Mouse (Mus musculus) embryonic facial prominence, embryonic 12.5 days (tissue): ENCODE data around the gene Ccl20. TPM values are rescaled to one million over a fixed set of nuclear protein-coding genes. Genes with fewer than 3 reads are reported as not detected.

ENCODE experiments used
- ATAC-seq: fragments of 200-750 bp; cut with Nextera tagmentation; 2 replicates; pipeline ENCODE4 v1.8.0; 2017; ENCODE audit not compliant: insufficient number of reproducible peaks, insufficient read depth, low FRiP score, low TSS enrichment
- H3K27ac ChIP-seq: fragments of 300-500 bp; sonication (generic); 2 replicates; pipeline ENCODE4 v1.5.1; 2016; ENCODE audit warnings: mild to moderate bottlenecking
- H3K27me3 ChIP-seq: fragments of 300-500 bp; sonication (generic); 2 replicates; pipeline ENCODE4 v1.6.1; 2016; ENCODE audit warnings: mild to moderate bottlenecking, moderate library complexity
- H3K36me3 ChIP-seq: fragments of 300-500 bp; sonication (generic); 2 replicates; pipeline ENCODE4 v1.6.1; 2016; ENCODE audit warnings: mild to moderate bottlenecking
- H3K4me1 ChIP-seq: fragments of 300-500 bp; sonication (generic); 2 replicates; pipeline ENCODE4 v1.6.1; 2016
- H3K4me2 ChIP-seq: fragments of 300-500 bp; sonication (generic); replicated peaks from 2 replicates; pipeline ENCODE4 v1.6.1; 2016; ENCODE audit warnings: mild to moderate bottlenecking, moderate library complexity
- H3K4me3 ChIP-seq: fragments of 300-500 bp; sonication (generic); 2 replicates; pipeline ENCODE4 v1.5.1; 2016; ENCODE audit warnings: mild to moderate bottlenecking
- H3K9ac ChIP-seq: fragments of 300-500 bp; sonication (generic); 2 replicates; pipeline ENCODE4 v1.6.1; 2016; ENCODE audit warnings: mild to moderate bottlenecking, moderate library complexity
- H3K9me3 ChIP-seq: fragments of 300-500 bp; sonication (generic); 2 replicates; pipeline ENCODE4 v1.6.1; 2016; ENCODE audit warnings: mild to moderate bottlenecking, moderate library complexity
- WGBS: fragments of 180-500 bp; shearing (Covaris S2); methylation state at CpG from one replicate; pipeline ENCODE4 v1.1.7; 2016; 5-methylcytosine and 5-hydroxymethylcytosine counted together
- polyA plus RNA-seq: library from polyadenylated mRNA; unstranded; fragments of >200 nt; fragmentation: Nextera tagmentation; extraction: Ambion mirVana; gene quantifications from 2 replicates; pipeline ENCODE4 v1.2.1, GENCODE M21; 2016

Gene Ccl20
- 0.22 TPM in 1 of 2 replicates, not detected in the other for polyA plus RNA-seq

DNA sequence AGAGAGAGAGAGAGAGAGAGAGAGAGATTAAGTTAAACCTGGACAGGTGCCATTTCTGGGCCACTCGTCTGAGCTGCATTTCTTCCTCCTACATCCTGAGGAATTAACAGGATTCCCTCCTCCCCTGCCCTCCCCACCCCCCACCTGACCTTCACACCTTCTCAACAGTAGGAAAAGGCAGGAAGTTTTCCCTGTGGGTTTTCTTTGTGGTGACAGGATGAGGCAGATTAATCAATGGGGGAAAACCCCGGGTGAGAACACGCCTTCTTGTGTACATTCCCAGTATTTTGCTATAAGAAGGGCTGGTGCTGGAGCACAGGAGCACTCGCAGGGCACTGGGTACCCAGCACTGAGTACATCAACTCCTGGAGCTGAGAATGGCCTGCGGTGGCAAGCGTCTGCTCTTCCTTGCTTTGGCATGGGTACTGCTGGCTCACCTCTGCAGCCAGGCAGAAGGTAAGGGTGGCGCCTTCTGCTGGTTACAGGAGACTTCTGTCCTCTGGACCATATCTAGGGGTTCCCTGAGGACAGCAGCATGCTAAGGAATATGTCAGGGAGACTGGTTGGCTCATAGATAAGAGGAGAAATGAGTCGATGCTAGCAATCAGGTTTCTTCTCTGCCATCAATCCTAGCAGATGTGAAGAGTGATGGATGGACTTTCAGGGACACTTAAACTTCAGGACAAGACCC is at the start of gene Ccl20:
Ccl20 (plus strand) TSS at position 320 of the 691 bp plus-strand sequence.
- 41% methylated on average over 8 of the region's 8 CpGs for WGBS

DNA sequence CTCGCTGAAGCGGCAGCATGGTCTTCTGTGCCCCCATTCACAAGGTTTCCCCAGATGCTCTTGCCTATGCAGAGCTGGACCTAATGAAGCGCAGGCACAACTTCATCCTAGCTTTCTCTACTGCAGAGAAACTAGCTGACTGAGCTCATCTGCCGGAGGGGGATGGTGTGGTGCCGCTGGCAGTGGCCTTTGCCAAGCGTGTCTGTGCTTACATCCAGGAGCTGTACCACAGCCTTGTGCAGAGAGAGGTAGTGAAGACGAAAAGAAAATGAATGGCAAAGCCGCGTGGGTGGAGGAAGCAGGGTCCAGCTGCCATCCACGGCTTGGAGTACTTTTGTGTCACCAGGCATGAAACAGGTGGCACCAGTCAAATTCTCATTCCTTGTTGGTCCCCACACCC is 49.4 kb upstream of the Ccl20 start:
- whole genome bisulfite sequencing = 91% methylated on average over 10 of the region's 10 CpGs
- ATAC-seq = no peak
- Histone ChIP-seq H3K4me3 (no peak overlapping the region), H3K27ac (no peak overlapping the region), H3K9ac (no peak overlapping the region), H3K36me3 (no peaks in the 10 kb centered on the region), H3K4me1 (no peaks in the 10 kb centered on the region), H3K9me3 (no peaks in the 10 kb centered on the region), H3K27me3 (no peaks in the 10 kb centered on the region), H3K4me2 (no peak overlapping the region)

More for the DNA sequence above, at the start of gene Ccl20:
- H3K9me3 ChIP-seq = no peaks in the 10 kb centered on the region
- H3K4me1 ChIP-seq = no peaks in the 10 kb centered on the region
- no peak within 1 kb of the TSS for H3K27ac ChIP-seq
- H3K36me3 ChIP-seq = no peaks in the 10 kb centered on the region
- no peak within 1 kb of the TSS for H3K9ac ChIP-seq
- no peak within 1 kb of the TSS for H3K4me2 ChIP-seq
- H3K4me3 ChIP-seq = no peak within 1 kb of the TSS
- no peaks in the 10 kb centered on the region for H3K27me3 ChIP-seq
- ATAC-seq = no peak

GRCm38 (mm10) chr1:83075526-83076189 is 40.9 kb upstream of the Ccl20 start:
- H3K4me3 ChIP-seq = 0 out of 2 replicates have a peak overlapping the region, but pooled peaks have one; percentile 9

GRCm38 (mm10) chr1:83076190-83076917 is 40.2 kb upstream of the Ccl20 start:
- WGBS = 46% methylated on average over 11 of the region's 11 CpGs
- Histone ChIP-seq H3K9ac (no peak overlapping the region), H3K9me3 (no peaks in the 10 kb centered on the region), H3K27me3 (no peaks in the 10 kb centered on the region), H3K36me3 (no peaks in the 10 kb centered on the region), H3K4me2 (peak overlapping the region; percentile 19; the same call in 1 of the 2 replicates), H3K27ac (no peak overlapping the region), H3K4me1 (no peaks in the 10 kb centered on the region), H3K4me3 (0 out of 2 replicates have a peak overlapping the region, but pooled peaks have one; percentile 9)
- no peak for ATAC-seq

More at GRCm38 (mm10) chr1:83075526-83076189, 40.9 kb upstream of the Ccl20 start:
- Histone ChIP-seq H3K4me1 (no peaks in the 10 kb centered on the region), H3K27me3 (no peaks in the 10 kb centered on the region), H3K4me2 (peak overlapping the region; percentile 19; the same call in 1 of the 2 replicates), H3K9ac (no peak overlapping the region), H3K27ac (no peak overlapping the region), H3K9me3 (no peaks in the 10 kb centered on the region), H3K36me3 (no peaks in the 10 kb centered on the region)
- no peak for ATAC-seq
- 41% methylated on average over 15 of the region's 15 CpGs for WGBS

- no peak for ATAC-seq
- Histone ChIP-seq H3K4me2 (no peak overlapping the region), H3K27me3 (no peaks in the 10 kb centered on the region), H3K4me3 (no peak overlapping the region), H3K36me3 (no peaks in the 10 kb centered on the region), H3K4me1 (no peaks in the 10 kb centered on the region), H3K9ac (no peak overlapping the region), H3K27ac (no peak overlapping the region), H3K9me3 (no peaks in the 10 kb centered on the region)
- WGBS = 54% methylated on average over 6 of the region's 6 CpGs
Measured at GRCm38 (mm10) chr1:83077016-83077415, 39.5 kb upstream of the Ccl20 start.

DNA sequence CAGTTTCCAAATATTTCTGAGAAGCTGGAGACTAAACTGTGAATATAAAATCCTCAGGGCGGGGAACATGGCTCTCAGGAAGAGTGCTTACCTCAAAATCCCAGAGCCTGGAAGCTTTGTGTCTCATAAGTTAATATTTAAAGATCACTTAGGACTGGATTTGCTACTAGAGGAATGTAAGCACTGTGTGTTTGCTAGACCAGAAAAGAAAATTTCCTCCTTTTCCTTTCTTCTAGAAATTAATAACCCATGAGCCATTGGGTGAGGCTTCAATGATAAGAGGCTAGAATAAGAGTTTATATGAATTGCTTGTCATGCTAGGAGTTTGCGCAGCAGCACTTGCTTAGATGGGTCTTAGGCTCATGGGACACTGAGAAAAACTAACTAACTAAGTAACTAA is 31.8 kb upstream of the Ccl20 start:
- H3K9me3 ChIP-seq = no peaks in the 10 kb centered on the region
- no peak for ATAC-seq
- WGBS = 84% methylated on average over 2 of the region's 2 CpGs
- H3K36me3 ChIP-seq = no peaks in the 10 kb centered on the region
- no peak overlapping the region for H3K4me2 ChIP-seq
- no peak overlapping the region for H3K27ac ChIP-seq
- no peaks in the 10 kb centered on the region for H3K27me3 ChIP-seq
- H3K4me1 ChIP-seq = no peaks in the 10 kb centered on the region
- no peak overlapping the region for H3K4me3 ChIP-seq
- no peak overlapping the region for H3K9ac ChIP-seq

- H3K4me2 ChIP-seq = no peak overlapping the region
- H3K4me1 ChIP-seq = no peaks in the 10 kb centered on the region
- no peaks in the 10 kb centered on the region for H3K27me3 ChIP-seq
- H3K9ac ChIP-seq = no peak overlapping the region
- WGBS = 51% methylated on average over 3 of the region's 3 CpGs
- H3K27ac ChIP-seq = no peak overlapping the region
- H3K36me3 ChIP-seq = no peaks in the 10 kb centered on the region
- H3K9me3 ChIP-seq = no peaks in the 10 kb centered on the region
- no peak for ATAC-seq
- no peak overlapping the region for H3K4me3 ChIP-seq
Measured at GRCm38 (mm10) chr1:83091268-83091667, 25.3 kb upstream of the Ccl20 start.

DNA sequence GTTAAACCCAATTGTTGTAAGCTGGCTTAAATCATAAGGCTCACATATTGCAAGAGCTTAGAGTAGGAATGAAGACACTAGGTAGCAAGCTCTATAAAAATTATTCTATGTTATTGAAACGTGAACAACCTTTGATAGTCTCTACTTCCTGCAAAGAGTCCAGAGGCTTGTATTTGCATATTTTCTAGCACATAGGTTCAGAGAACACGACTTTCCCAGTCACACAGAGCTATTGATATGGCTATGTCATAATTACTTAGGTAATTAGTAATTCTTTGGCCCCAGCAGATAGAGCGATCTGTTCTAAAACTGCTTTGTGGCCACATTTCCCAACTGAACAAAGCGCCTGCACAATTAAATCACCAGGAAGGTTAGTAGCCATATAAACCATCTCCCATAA is 19.6 kb upstream of the Ccl20 start:
- ATAC-seq = no peak
- Histone ChIP-seq H3K4me1 (no peaks in the 10 kb centered on the region), H3K9me3 (no peaks in the 10 kb centered on the region), H3K4me2 (no peak overlapping the region), H3K27me3 (no peaks in the 10 kb centered on the region), H3K36me3 (no peaks in the 10 kb centered on the region), H3K9ac (no peak overlapping the region), H3K4me3 (no peak overlapping the region), H3K27ac (no peak overlapping the region)
- 64% methylated on average over 4 of the region's 4 CpGs for WGBS

DNA sequence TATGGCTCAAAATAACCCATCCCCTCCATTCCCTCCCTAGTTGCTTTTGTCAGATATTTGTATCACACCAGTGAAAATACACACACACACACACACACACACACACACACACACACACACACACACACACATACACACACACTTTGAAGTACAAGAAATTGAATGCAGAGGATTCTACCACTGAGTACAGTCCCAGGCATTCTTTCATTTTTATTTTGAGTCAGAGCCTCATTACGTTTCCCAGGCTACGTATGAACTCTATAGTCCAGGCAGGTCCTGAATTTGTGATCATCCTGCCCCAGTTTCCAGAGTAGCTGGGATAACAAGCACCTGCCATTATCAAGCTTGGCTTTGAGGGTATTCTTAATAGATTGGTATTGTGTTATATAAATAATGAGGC is 17.4 kb upstream of the Ccl20 start:
- ATAC-seq = no peak
- H3K36me3 ChIP-seq = no peaks in the 10 kb centered on the region
- no peak overlapping the region for H3K27ac ChIP-seq
- no peak overlapping the region for H3K4me2 ChIP-seq
- H3K4me1 ChIP-seq = no peaks in the 10 kb centered on the region
- H3K27me3 ChIP-seq = no peaks in the 10 kb centered on the region
- 90% methylated on average over 2 of the region's 2 CpGs for WGBS
- H3K4me3 ChIP-seq = no peak overlapping the region
- H3K9me3 ChIP-seq = no peaks in the 10 kb centered on the region
- no peak overlapping the region for H3K9ac ChIP-seq

DNA sequence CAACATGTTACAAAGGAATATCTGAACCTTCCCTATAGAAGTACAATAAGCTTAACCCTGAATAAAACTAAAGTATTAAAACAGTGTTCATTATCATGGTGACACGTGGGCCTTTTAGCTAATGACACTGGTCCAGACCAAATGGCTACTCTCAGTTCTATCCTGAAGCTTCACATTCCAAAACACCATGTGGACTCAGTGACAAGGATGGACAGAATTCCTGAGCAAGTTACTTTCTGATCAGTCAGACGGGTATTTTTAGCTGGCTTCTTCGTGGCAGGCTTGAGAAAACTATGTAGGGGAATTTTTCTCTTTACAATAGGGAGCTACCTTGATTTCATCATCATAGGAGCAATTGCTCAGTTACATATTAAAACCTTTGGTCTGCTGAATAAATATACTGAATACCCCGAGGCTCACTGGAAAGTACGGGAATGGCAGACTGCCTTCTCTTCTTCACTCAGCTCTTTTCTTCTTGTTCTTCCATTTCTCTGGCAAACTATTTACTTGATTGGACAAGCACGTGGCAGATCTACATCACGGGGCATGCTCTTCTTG is 16.9 kb upstream of the Ccl20 start:
- Histone ChIP-seq H3K36me3 (no peaks in the 10 kb centered on the region), H3K9ac (no peak overlapping the region), H3K27me3 (no peaks in the 10 kb centered on the region), H3K4me2 (no peak overlapping the region), H3K4me1 (no peaks in the 10 kb centered on the region), H3K9me3 (no peaks in the 10 kb centered on the region), H3K27ac (no peak overlapping the region), H3K4me3 (no peak overlapping the region)
- no peak for ATAC-seq
- WGBS = 81% methylated on average over 7 of the region's 7 CpGs

DNA sequence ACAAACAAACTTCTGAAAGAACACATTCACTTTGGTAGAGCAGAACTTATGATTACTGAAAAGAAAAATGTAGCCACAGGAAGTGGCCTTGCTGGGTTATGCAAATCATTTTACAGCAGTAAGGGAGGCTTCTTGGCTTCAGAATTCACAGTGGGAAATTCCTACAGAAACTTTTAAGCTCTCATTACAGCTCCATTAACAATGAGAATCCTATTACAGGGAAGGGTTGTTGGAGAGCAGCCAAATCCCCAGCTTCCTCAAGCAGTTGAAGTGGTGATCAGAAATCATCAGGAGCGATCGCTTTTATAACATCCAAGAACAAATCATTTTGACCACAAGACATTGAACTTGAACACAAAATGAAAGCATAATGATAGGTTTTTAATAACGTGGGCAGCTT is 14.7 kb upstream of the Ccl20 start:
- Histone ChIP-seq H3K27ac (no peak overlapping the region), H3K27me3 (no peaks in the 10 kb centered on the region), H3K9me3 (no peaks in the 10 kb centered on the region), H3K4me3 (no peak overlapping the region), H3K4me2 (no peak overlapping the region), H3K4me1 (no peaks in the 10 kb centered on the region), H3K9ac (no peak overlapping the region), H3K36me3 (no peaks in the 10 kb centered on the region)
- 50% methylated on average over 3 of the region's 3 CpGs for WGBS
- no peak for ATAC-seq
